Mouse (Mus musculus) C2C12 (cell line): ENCODE measurements around the gene Irgc1.

Source experiments
- CEBPB ChIP-seq: IDR thresholded peaks from one replicate; pipeline ENCODE4 v1.6.1; 2011; ENCODE audit warnings: low read depth, mild to moderate bottlenecking, control low read depth, moderate library complexity
- CTCF ChIP-seq: IDR thresholded peaks from one replicate; pipeline ENCODE4 v1.5.1; 2011; ENCODE audit not compliant: control insufficient read depth, insufficient read depth, insufficient read length
- FOSL1 ChIP-seq: IDR thresholded peaks from one replicate; pipeline ENCODE4 v1.8.0; 2011; ENCODE audit warnings: mild to moderate bottlenecking, low read length; ENCODE audit not compliant: poor library complexity, insufficient read depth, severe bottlenecking
- MAX ChIP-seq: IDR thresholded peaks from one replicate; pipeline ENCODE4 v1.6.1; 2011; ENCODE audit warnings: mild to moderate bottlenecking, control low read depth
- MYOD1 ChIP-seq: IDR thresholded peaks from one replicate; pipeline ENCODE4 v1.6.1; 2011; ENCODE audit warnings: low read depth; ENCODE audit not compliant: control insufficient read depth, insufficient read length
- MYOG ChIP-seq: IDR thresholded peaks from one replicate; pipeline ENCODE4 v1.6.1; 2011; ENCODE audit not compliant: control insufficient read depth, insufficient read length; ENCODE audit errors: extremely low read depth
- USF1 ChIP-seq: IDR thresholded peaks from one replicate; pipeline ENCODE4 v1.6.1; 2011; ENCODE audit warnings: low read depth, mild to moderate bottlenecking, control low read depth, moderate library complexity

DNA sequence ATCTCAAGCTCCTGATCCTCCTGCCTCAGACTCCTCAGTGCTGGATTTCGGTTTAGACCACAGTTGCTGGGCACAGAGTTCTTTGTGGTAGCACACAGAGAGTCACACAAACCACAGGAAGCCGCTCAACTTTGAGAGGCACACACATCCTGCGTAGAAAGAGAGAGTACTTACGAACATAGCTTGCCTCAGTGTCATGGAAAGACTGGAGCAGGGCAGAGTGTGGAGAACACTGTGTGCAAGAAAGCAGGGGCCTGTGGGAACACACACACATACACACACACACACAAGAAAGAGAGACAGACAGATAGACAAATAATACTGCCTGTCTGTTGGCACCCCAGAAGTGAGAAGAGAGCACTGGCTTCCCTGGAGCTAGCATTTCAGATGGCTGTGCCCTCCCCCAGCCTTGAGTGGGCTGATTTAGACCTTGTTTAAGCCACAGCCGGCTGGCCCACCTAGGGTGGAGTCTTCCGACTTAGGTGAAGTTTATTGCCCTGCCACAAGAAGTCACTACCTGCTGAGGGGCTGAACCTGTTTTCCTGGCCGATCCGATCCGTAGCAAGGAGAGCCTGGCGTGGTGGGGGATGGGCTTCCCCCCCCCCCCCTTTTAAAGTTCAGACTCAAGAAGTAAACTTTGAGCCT is 5.8 kb upstream of the Irgc1 start:
- TF ChIP-seq CTCF, result no peak
- TF ChIP-seq USF1, result no peak
- no peak for TF ChIP-seq MYOG
- TF ChIP-seq MYOD1, result no peak
- no peak for TF ChIP-seq CEBPB
- TF ChIP-seq FOSL1, result no peak
- TF ChIP-seq MAX, result no peak
